Mouse (Mus musculus): ENCODE data around the gene Slc7a10. TPM values are rescaled to one million over a fixed set of nuclear protein-coding genes. Genes with fewer than 3 reads are reported as not detected.
"Not testable (repeated sequence)": the region's sequence is repeated elsewhere in the genome, so short reads cannot be mapped to it uniquely, and the experiment has no call there.

Gene Slc7a10
- total RNA-seq, 2 experiments from 2014 or later = 50.0 to 50.6 TPM

- no peak overlapping the region for H3K4me3 ChIP-seq
- no peak for TF ChIP-seq CTCF (conservative IDR thresholded peaks at IDR 0.05)
- H3K27ac ChIP-seq = no peak overlapping the region
- DNase-seq (ENCODE audit: low spot score in 2 of 2) = no peak
Measured at GRCm38 (mm10) chr7:35232796-35233455, 46.7 kb downstream of the Slc7a10 start.

GRCm38 (mm10) chr7:35233861-35234260 is 47.7 kb downstream of the Slc7a10 start:
- TF ChIP-seq CTCF (conservative IDR thresholded peaks at IDR 0.05) = no peak
- peak overlapping the region; percentile 70 for H3K4me3 ChIP-seq
- DNase-seq (ENCODE audit: low spot score in 2 of 2) = no peak
- H3K27ac ChIP-seq = peak overlapping the region; percentile 97

- H3K27ac ChIP-seq = peak overlapping the region; percentile 97
- no peak for TF ChIP-seq CTCF (conservative IDR thresholded peaks at IDR 0.05)
- H3K4me3 ChIP-seq = peak overlapping the region; percentile 70
- peak; percentile 98 to 99 for DNase-seq (ENCODE audit: low spot score in 2 of 2)
Measured at GRCm38 (mm10) chr7:35234361-35235245, 48.4 kb downstream of the Slc7a10 start.

- Histone ChIP-seq H3K4me3 (peak overlapping the region; percentile 54), H3K27ac (peak overlapping the region; percentile 88)
- DNase-seq (ENCODE audit: low spot score in 2 of 2) = peak; percentile 65 to 80
- TF ChIP-seq CTCF (conservative IDR thresholded peaks at IDR 0.05) = no peak
Measured at GRCm38 (mm10) chr7:35235308-35235707, 49.1 kb downstream of the Slc7a10 start.

- not testable (repeated sequence) for H3K4me3 ChIP-seq; H3K27ac ChIP-seq; DNase-seq (ENCODE audit: low spot score in 2 of 2)
Measured at GRCm38 (mm10) chr7:35237935-35238334, 51.8 kb downstream of the Slc7a10 start.

Other genes starting within 250 kb of the Slc7a10 start
- gene Cebpg, start 129.8 kb upstream of the Slc7a10 start, total RNA-seq (2021) = 10 to 100 TPM; 28.0 to 32.8 TPM
- gene Cebpa, start 67.1 kb upstream of the Slc7a10 start, total RNA-seq (2021) = 10 to 100 TPM; 16.6 to 18.0 TPM
- 10 to 100 TPM; 73.2 to 76.7 TPM for gene Lrp3, start 29.1 kb downstream of the Slc7a10 start, total RNA-seq (2021)
- 10 to 100 TPM; 27.5 to 29.4 TPM for gene Gpatch1, start 132.1 kb downstream of the Slc7a10 start, total RNA-seq (2021)
- gene Rhpn2, start 147.8 kb downstream of the Slc7a10 start, total RNA-seq (2021) = 1 to 10 TPM; 4.3 to 5.9 TPM
- gene Faap24, start 210.5 kb downstream of the Slc7a10 start, total RNA-seq (2021) = 1 to 10 TPM; 5.6 to 6.1 TPM
- 10 to 100 TPM; 18.6 to 22.1 TPM for gene Cep89, start 210.7 kb downstream of the Slc7a10 start, total RNA-seq (2021)